Mouse (Mus musculus) E14TG2a.4 (cell line): ENCODE results near the gene Depdc5.

ENCODE experiments used
- CTCF ChIP-seq: conservative IDR thresholded peaks from 2 replicates; pipeline ENCODE4 v1.5.1; 2014; ENCODE audit warnings: low read length
- POU5F1 ChIP-seq: IDR thresholded peaks from 2 replicates; pipeline ENCODE4 v1.6.1; 2014; ENCODE audit warnings: low read length, borderline replicate concordance

GRCm38 (mm10) chr5:32852026-32852425 lies 11.5 kb upstream of the Depdc5 start:
- no peak for TF ChIP-seq CTCF
- TF ChIP-seq POU5F1, result no peak
